Mouse (Mus musculus): Measurements from ENCODE around the gene Upf1. TPM values are rescaled to one million over a fixed set of nuclear protein-coding genes. Genes with fewer than 3 reads are reported as not detected.

Gene Upf1
- polyA plus RNA-seq, 1 experiment from 2014 or later, result 11.3 TPM

DNA sequence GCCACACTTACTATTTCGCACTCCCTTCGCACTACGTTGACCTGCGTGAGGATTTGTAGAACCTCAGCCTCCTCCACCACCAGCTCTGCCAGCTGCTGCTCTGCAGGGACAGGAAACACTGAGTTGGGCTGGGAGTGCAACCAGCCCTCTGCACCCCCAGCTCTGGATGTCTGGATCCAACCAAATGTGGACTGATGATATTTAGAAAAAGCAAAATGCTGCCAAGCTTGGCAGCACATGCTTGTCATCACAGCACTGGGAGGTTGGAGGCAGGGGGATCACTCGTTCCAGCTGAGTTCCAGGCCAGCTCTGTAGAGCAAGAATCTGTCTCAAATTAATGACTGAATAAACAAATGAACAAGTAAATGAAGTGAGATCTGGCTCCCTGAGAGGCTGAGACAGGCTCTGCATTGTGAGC lies 59.1 kb downstream of the Upf1 start:
- H3K27ac ChIP-seq (ENCODE audit: low read length), result no peak overlapping the region
- H3K4me1 ChIP-seq (ENCODE audit: control insufficient read depth, insufficient read depth, low read length), result no peaks in the 10 kb centered on the region
- no peak overlapping the region for H3K9ac ChIP-seq (ENCODE audit: low read depth, low read length)
- H3K36me3 ChIP-seq (ENCODE audit: control insufficient read depth, insufficient read depth, low read length), result peaks cover 44% of the 10 kb centered on the region
- 71% methylated on average over 5 of the region's 5 CpGs for WGBS
- H3K4me2 ChIP-seq (ENCODE audit: low read length), result no peak overlapping the region
- H3K27me3 ChIP-seq (ENCODE audit: control insufficient read depth, insufficient read depth, low read depth, low read length), result no peaks in the 10 kb centered on the region
- H3K4me3 ChIP-seq (ENCODE audit: low read depth, low read length), result no peak overlapping the region
- no peaks in the 10 kb centered on the region for H3K9me3 ChIP-seq (replicated peaks; ENCODE audit: control insufficient read depth, low read length, poor library complexity, severe bottlenecking)
- no peak for ATAC-seq

GRCm38 (mm10) chr8:70286737-70287136 lies 66.3 kb downstream of the Upf1 start:
- H3K36me3 ChIP-seq (ENCODE audit: control insufficient read depth, insufficient read depth, low read length), result peaks cover 16% of the 10 kb centered on the region
- 89% methylated on average over 8 of the region's 8 CpGs for WGBS

DNA sequence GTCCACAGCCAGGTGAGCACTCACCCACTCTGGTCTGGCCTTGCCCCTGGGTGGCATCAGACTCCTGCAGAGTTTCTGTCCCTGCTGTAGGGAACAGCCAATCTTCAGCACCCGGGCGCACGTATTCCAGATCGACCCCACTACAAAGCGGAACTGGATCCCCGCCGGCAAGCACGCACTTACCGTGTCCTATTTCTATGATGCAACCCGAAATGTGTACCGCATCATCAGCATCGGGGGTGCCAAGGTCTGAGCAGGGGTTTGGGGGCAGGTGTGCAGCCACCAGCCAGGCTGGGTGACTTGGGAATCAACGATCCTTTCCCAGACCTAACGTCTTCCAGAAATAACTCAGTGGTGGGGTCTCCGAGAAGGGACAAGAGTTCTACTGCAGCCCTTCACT lies 67.8 kb downstream of the Upf1 start:
- WGBS, result 97% methylated on average over 15 of the region's 15 CpGs
- H3K4me1 ChIP-seq (ENCODE audit: control insufficient read depth, insufficient read depth, low read length), result peaks cover 13% of the 10 kb centered on the region
- peaks cover 12% of the 10 kb centered on the region; the same call in 1 of the 2 replicates for H3K36me3 ChIP-seq (ENCODE audit: control insufficient read depth, insufficient read depth, low read length)
- H3K27me3 ChIP-seq (ENCODE audit: control insufficient read depth, insufficient read depth, low read depth, low read length), result no peaks in the 10 kb centered on the region
- no peak overlapping the region for H3K4me3 ChIP-seq (ENCODE audit: low read depth, low read length)
- no peak overlapping the region for H3K9ac ChIP-seq (ENCODE audit: low read depth, low read length)
- ATAC-seq, result no peak
- H3K4me2 ChIP-seq (ENCODE audit: low read length), result no peak overlapping the region
- H3K27ac ChIP-seq (ENCODE audit: low read length), result no peak overlapping the region
- no peaks in the 10 kb centered on the region for H3K9me3 ChIP-seq (replicated peaks; ENCODE audit: control insufficient read depth, low read length, poor library complexity, severe bottlenecking)

More at GRCm38 (mm10) chr8:70286737-70287136, 66.3 kb downstream of the Upf1 start:
- no peak overlapping the region for H3K4me3 ChIP-seq (ENCODE audit: low read depth, low read length)
- peaks cover 13% of the 10 kb centered on the region for H3K4me1 ChIP-seq (ENCODE audit: control insufficient read depth, insufficient read depth, low read length)
- H3K9ac ChIP-seq (ENCODE audit: low read depth, low read length), result no peak overlapping the region
- no peak overlapping the region for H3K27ac ChIP-seq (ENCODE audit: low read length)
- no peaks in the 10 kb centered on the region for H3K27me3 ChIP-seq (ENCODE audit: control insufficient read depth, insufficient read depth, low read depth, low read length)
- H3K4me2 ChIP-seq (ENCODE audit: low read length), result no peak overlapping the region
- ATAC-seq, result no peak
- H3K9me3 ChIP-seq (replicated peaks; ENCODE audit: control insufficient read depth, low read length, poor library complexity, severe bottlenecking), result no peaks in the 10 kb centered on the region

DNA sequence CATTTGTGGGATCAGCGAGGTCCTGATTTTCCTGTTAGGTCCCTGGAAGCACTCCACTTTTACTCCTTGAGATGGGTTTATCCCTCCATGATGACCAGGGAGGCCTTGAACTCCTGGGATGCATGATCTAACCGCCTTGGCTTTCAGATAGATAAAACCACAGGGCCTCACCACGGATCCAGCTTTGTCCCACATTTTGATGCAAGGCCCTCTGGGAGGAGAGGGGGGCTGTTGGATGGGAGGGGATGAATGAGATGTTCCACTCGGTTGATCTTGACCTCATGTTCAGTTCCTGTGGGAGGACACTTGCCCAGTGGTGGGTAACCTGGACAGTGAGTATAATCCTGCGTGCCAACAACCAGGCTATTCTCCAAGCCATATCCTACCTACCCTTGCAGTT lies 68.7 kb downstream of the Upf1 start:
- ATAC-seq, result no peak
- no peak overlapping the region for H3K9ac ChIP-seq (ENCODE audit: low read depth, low read length)
- peaks cover 13% of the 10 kb centered on the region for H3K4me1 ChIP-seq (ENCODE audit: control insufficient read depth, insufficient read depth, low read length)
- H3K4me3 ChIP-seq (ENCODE audit: low read depth, low read length), result no peak overlapping the region
- WGBS, result 59% methylated on average over 5 of the region's 5 CpGs
- H3K4me2 ChIP-seq (ENCODE audit: low read length), result peak overlapping the region; percentile 3; the same call in 1 of the 2 replicates
- H3K27me3 ChIP-seq (ENCODE audit: control insufficient read depth, insufficient read depth, low read depth, low read length), result no peaks in the 10 kb centered on the region
- peaks cover 12% of the 10 kb centered on the region; the same call in 1 of the 2 replicates for H3K36me3 ChIP-seq (ENCODE audit: control insufficient read depth, insufficient read depth, low read length)
- no peak overlapping the region for H3K27ac ChIP-seq (ENCODE audit: low read length)
- H3K9me3 ChIP-seq (replicated peaks; ENCODE audit: control insufficient read depth, low read length, poor library complexity, severe bottlenecking), result no peaks in the 10 kb centered on the region

GRCm38 (mm10) chr8:70283136-70284077 lies 69.7 kb downstream of the Upf1 start:
- Histone ChIP-seq H3K36me3 (ENCODE audit: control insufficient read depth, insufficient read depth, low read length) (peaks cover 12% of the 10 kb centered on the region; the same call in 1 of the 2 replicates), H3K9ac (ENCODE audit: low read depth, low read length) (peak overlapping the region; percentile 82), H3K4me1 (ENCODE audit: control insufficient read depth, insufficient read depth, low read length) (peaks cover 13% of the 10 kb centered on the region), H3K4me3 (ENCODE audit: low read depth, low read length) (peak overlapping the region; percentile 66), H3K27me3 (ENCODE audit: control insufficient read depth, insufficient read depth, low read depth, low read length) (no peaks in the 10 kb centered on the region), H3K4me2 (ENCODE audit: low read length) (peak overlapping the region; percentile 84), H3K9me3 (replicated peaks; ENCODE audit: control insufficient read depth, low read length, poor library complexity, severe bottlenecking) (no peaks in the 10 kb centered on the region), H3K27ac (ENCODE audit: low read length) (peak overlapping the region; percentile 50)
- 1% methylated on average over 55 of the region's 55 CpGs for WGBS
- ATAC-seq, result peak; percentile 63

DNA sequence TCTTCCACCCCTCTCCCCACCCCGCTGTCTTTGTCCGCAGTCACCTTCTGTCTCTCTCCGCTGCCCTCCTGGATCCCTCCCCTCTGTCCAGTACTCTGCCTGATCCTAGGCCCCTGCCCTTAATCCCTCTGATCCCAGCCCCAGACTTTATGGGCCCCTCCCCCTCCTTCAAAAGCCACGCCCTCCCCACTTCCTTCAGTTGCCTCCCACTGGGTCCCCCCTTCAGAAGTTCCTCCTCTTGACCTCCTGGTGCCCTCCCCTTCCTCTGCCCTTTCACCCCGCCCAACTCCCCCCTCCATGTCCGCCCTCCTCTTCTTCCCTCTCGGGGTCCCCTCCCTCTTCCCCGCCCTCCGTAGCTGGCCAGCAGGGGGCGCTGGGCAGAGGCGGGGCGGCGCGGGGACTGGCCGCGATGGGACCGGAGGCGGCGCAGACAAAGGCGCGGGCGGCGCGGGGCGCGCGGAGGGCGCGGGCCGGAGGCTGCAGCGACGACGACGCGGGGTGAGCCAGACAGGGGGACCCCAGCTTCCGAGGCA lies 70.4 kb downstream of the Upf1 start, which contains the start of gene Homer3:
Gene Homer3, plus strand, starts transcription at position 225 of the 533 bp plus-strand sequence.
- Histone ChIP-seq H3K4me3 (ENCODE audit: low read depth, low read length) (peak within 1 kb of the TSS; percentile 66), H3K9ac (ENCODE audit: low read depth, low read length) (peak within 1 kb of the TSS; percentile 82), H3K4me1 (ENCODE audit: control insufficient read depth, insufficient read depth, low read length) (peaks cover 13% of the 10 kb centered on the region), H3K27ac (ENCODE audit: low read length) (peak within 1 kb of the TSS; percentile 50), H3K4me2 (ENCODE audit: low read length) (peak within 1 kb of the TSS; percentile 84), H3K9me3 (replicated peaks; ENCODE audit: control insufficient read depth, low read length, poor library complexity, severe bottlenecking) (no peaks in the 10 kb centered on the region), H3K36me3 (ENCODE audit: control insufficient read depth, insufficient read depth, low read length) (peaks cover 11% of the 10 kb centered on the region; the same call in 1 of the 2 replicates), H3K27me3 (ENCODE audit: control insufficient read depth, insufficient read depth, low read depth, low read length) (no peaks in the 10 kb centered on the region)
- 1% methylated on average over 35 of the region's 36 CpGs for WGBS
- ATAC-seq, result peak; percentile 85

Other genes with a start within 250 kb of the Upf1 start
- 169 and 189 TPM in 2 replicates for gene Ncan, start 232.4 kb downstream of the Upf1 start, polyA plus RNA-seq (2015; fragmentation: Nextera tagmentation; extraction: Ambion mirVana)
- gene Nr2c2ap, start 221.9 kb downstream of the Upf1 start, polyA plus RNA-seq (2015; fragmentation: Nextera tagmentation; extraction: Ambion mirVana), result 35.0 and 38.2 TPM in 2 replicates
- 10.7 and 11.8 TPM in 2 replicates for gene Rfxank, start 214.1 kb downstream of the Upf1 start, polyA plus RNA-seq (2015; fragmentation: Nextera tagmentation; extraction: Ambion mirVana)
- 48.7 and 55.5 TPM in 2 replicates for gene Borcs8, start 213.8 kb downstream of the Upf1 start, polyA plus RNA-seq (2015; fragmentation: Nextera tagmentation; extraction: Ambion mirVana)
- gene Mef2b, start 213.6 kb downstream of the Upf1 start, polyA plus RNA-seq (2015; fragmentation: Nextera tagmentation; extraction: Ambion mirVana), result 0.51 and 0.73 TPM in 2 replicates
- 51.0 and 54.5 TPM in 2 replicates for gene Tmem161a, start 180.9 kb downstream of the Upf1 start, polyA plus RNA-seq (2015; fragmentation: Nextera tagmentation; extraction: Ambion mirVana)
- 6.8 and 9.2 TPM in 2 replicates for gene Slc25a42, start 141.0 kb downstream of the Upf1 start, polyA plus RNA-seq (2015; fragmentation: Nextera tagmentation; extraction: Ambion mirVana)
- gene Sugp2, start 119.1 kb downstream of the Upf1 start, polyA plus RNA-seq (2015; fragmentation: Nextera tagmentation; extraction: Ambion mirVana), result 104 TPM in 2 replicates
- 116 and 133 TPM in 2 replicates for gene Armc6, start 118.8 kb downstream of the Upf1 start, polyA plus RNA-seq (2015; fragmentation: Nextera tagmentation; extraction: Ambion mirVana)
- 26.3 and 29.9 TPM in 2 replicates for gene Homer3, start 70.5 kb downstream of the Upf1 start, polyA plus RNA-seq (2015; fragmentation: Nextera tagmentation; extraction: Ambion mirVana)
- gene Ddx49, start 50.8 kb downstream of the Upf1 start, polyA plus RNA-seq (2015; fragmentation: Nextera tagmentation; extraction: Ambion mirVana), result 40.3 and 45.0 TPM in 2 replicates
- gene Cope, start 50.8 kb downstream of the Upf1 start, polyA plus RNA-seq (2015; fragmentation: Nextera tagmentation; extraction: Ambion mirVana), result 261 and 268 TPM in 2 replicates
- 40.3 and 42.1 TPM in 2 replicates for gene Cers1, start 37.5 kb downstream of the Upf1 start, polyA plus RNA-seq (2015; fragmentation: Nextera tagmentation; extraction: Ambion mirVana)
- 2.5 and 7.0 TPM in 2 replicates for gene Gdf1, start 23.5 kb downstream of the Upf1 start, polyA plus RNA-seq (2015; fragmentation: Nextera tagmentation; extraction: Ambion mirVana)
- 0.36 and 0.47 TPM in 2 replicates for gene Comp, start 20.3 kb upstream of the Upf1 start, polyA plus RNA-seq (2015; fragmentation: Nextera tagmentation; extraction: Ambion mirVana)
- 53.4 and 56.3 TPM in 2 replicates for gene Crtc1, start 86.3 kb upstream of the Upf1 start, polyA plus RNA-seq (2015; fragmentation: Nextera tagmentation; extraction: Ambion mirVana)
- 31.0 and 32.4 TPM in 2 replicates for gene Klhl26, start 123.7 kb upstream of the Upf1 start, polyA plus RNA-seq (2015; fragmentation: Nextera tagmentation; extraction: Ambion mirVana)
- 121 and 151 TPM in 2 replicates for gene Tmem59l, start 134.1 kb upstream of the Upf1 start, polyA plus RNA-seq (2015; fragmentation: Nextera tagmentation; extraction: Ambion mirVana)
- 3.6 and 6.3 TPM in 2 replicates for gene Crlf1, start 139.9 kb upstream of the Upf1 start, polyA plus RNA-seq (2015; fragmentation: Nextera tagmentation; extraction: Ambion mirVana)
- 163 and 185 TPM in 2 replicates for gene Rex1bd, start 153.5 kb upstream of the Upf1 start, polyA plus RNA-seq (2015; fragmentation: Nextera tagmentation; extraction: Ambion mirVana)
- gene Uba52, start 157.5 kb upstream of the Upf1 start, polyA plus RNA-seq (2015; fragmentation: Nextera tagmentation; extraction: Ambion mirVana), result 584 and 621 TPM in 2 replicates
- gene Fkbp8, start 174.4 kb upstream of the Upf1 start, polyA plus RNA-seq (2015; fragmentation: Nextera tagmentation; extraction: Ambion mirVana), result 406 and 425 TPM in 2 replicates
- gene Kxd1, start 174.7 kb upstream of the Upf1 start, polyA plus RNA-seq (2015; fragmentation: Nextera tagmentation; extraction: Ambion mirVana), result 43.1 and 43.3 TPM in 2 replicates
- gene Ell, start 186.2 kb upstream of the Upf1 start, polyA plus RNA-seq (2015; fragmentation: Nextera tagmentation; extraction: Ambion mirVana), result 16.7 and 19.2 TPM in 2 replicates
- 155 and 171 TPM in 2 replicates for gene Isyna1, start 241.1 kb upstream of the Upf1 start, polyA plus RNA-seq (2015; fragmentation: Nextera tagmentation; extraction: Ambion mirVana)